Mouse (Mus musculus): ENCODE data around the gene Rab27a. TPM values are rescaled to one million over a fixed set of nuclear protein-coding genes. Genes with fewer than 3 reads are reported as not detected.
A peak's percentile ranks its signal among the peaks of the same experiment; 100 is the strongest.
"Not testable (repeated sequence)": the region's sequence is repeated elsewhere in the genome, so short reads cannot be mapped to it uniquely, and the experiment has no call there.

The Rab27a gene
- polyA plus RNA-seq, 1 experiment from 2014 or later, result 1.4 TPM

DNA sequence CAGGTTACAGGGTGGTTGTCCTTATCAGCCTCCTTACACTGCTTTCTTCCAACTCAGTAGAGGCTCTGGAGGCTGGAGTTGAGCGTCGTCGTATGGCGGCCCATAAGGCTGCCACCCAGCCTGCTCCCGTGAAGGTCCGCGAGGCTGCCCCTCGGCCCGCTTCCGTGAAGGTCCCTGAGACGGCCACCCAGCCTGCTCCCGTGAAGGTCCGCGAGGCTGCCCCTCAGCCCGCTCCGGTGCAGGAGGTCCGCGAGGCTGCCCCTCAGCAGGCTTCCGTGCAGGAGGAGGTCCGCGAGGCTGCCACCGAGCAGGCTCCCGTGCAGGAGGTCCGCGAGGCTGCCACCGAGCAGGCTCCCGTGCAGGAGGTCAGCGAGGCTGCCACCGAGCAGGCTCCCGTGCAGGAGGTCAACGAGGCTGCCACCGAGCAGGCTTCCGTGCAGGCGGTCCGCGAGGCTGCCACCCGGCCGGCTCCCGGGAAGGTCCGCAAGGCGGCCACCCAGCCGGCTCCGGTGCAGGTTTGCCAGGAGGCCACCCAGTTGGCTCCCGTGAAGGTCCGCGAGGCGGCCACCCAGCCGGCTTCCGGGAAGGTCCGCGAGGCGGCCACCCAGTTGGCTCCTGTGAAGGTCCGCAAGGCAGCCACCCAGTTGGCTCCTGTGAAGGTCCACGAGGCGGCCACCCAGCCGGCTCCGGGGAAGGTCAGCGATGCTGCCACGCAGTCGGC lies 58.7 kb downstream of the Rab27a start:
- Histone ChIP-seq H3K27ac (no peak overlapping the region), H3K4me2 (peak overlapping the region; percentile 84), H3K4me1 (peaks cover 10% of the 10 kb centered on the region; the same call in 1 of the 2 replicates), H3K36me3 (replicated peaks) (no peaks in the 10 kb centered on the region), H3K4me3 (replicated peaks) (peak overlapping the region; percentile 46), H3K9ac (peak overlapping the region; percentile 56; the same call in 1 of the 2 replicates), H3K9me3 (no peaks in the 10 kb centered on the region), H3K27me3 (peaks cover 54% of the 10 kb centered on the region)
- WGBS, result 4% methylated on average over 57 of the region's 60 CpGs
- 0 out of 2 replicates have a peak, but pooled peaks have one; percentile 36 for ATAC-seq (ENCODE audit: low FRiP score)

DNA sequence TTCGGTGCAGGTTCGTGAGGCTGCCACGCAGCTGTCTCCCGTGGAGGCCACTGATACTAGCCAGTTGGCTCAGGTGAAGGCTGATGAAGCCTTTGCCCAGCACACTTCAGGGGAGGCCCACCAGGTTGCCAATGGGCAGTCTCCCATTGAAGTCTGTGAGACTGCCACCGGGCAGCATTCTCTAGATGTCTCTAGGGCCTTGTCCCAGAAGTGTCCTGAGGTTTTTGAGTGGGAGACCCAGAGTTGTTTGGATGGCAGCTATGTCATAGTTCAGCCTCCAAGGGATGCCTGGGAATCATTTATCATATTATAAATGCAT lies 59.2 kb downstream of the Rab27a start:
- Histone ChIP-seq H3K9ac (0 out of 2 replicates have a peak overlapping the region, but pooled peaks have one; percentile 56), H3K4me3 (replicated peaks) (peak overlapping the region; percentile 46), H3K4me1 (peaks cover 10% of the 10 kb centered on the region; the same call in 1 of the 2 replicates), H3K27me3 (peaks cover 54% of the 10 kb centered on the region), H3K4me2 (peak overlapping the region; percentile 84), H3K36me3 (replicated peaks) (no peaks in the 10 kb centered on the region), H3K9me3 (no peaks in the 10 kb centered on the region), H3K27ac (no peak overlapping the region)
- 40% methylated on average over 5 of the region's 5 CpGs for WGBS
- no peak for ATAC-seq (ENCODE audit: low FRiP score)

DNA sequence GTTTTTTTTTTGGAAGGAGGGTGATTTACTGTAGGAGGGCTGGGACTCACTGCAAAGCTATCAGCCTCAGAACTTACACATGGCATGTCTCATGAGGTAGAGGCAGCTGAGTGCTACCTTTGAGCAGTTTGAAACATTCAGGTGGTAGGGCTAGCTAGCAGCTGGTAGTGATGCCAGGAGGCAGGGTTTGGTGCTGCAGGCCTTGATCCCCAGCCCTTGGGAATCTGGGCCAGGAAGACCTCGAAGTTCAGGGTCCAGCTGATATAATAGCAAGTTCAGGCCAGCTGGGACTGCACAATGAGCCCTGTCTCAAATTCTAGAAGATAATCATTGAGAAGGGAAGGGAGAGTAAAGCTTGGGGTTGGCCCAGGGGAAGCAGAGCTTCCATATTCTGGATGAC lies 60.5 kb downstream of the Rab27a start:
- WGBS, result 55% methylated on average over 1 of the region's 1 CpGs
- peaks cover 54% of the 10 kb centered on the region for H3K27me3 ChIP-seq
- no peak overlapping the region for H3K4me2 ChIP-seq
- H3K27ac ChIP-seq, result no peak overlapping the region
- H3K36me3 ChIP-seq (replicated peaks), result no peaks in the 10 kb centered on the region
- H3K9ac ChIP-seq, result no peak overlapping the region
- peaks cover 10% of the 10 kb centered on the region; the same call in 1 of the 2 replicates for H3K4me1 ChIP-seq
- no peak for ATAC-seq (ENCODE audit: low FRiP score)
- no peak overlapping the region for H3K4me3 ChIP-seq (replicated peaks)
- no peaks in the 10 kb centered on the region for H3K9me3 ChIP-seq

DNA sequence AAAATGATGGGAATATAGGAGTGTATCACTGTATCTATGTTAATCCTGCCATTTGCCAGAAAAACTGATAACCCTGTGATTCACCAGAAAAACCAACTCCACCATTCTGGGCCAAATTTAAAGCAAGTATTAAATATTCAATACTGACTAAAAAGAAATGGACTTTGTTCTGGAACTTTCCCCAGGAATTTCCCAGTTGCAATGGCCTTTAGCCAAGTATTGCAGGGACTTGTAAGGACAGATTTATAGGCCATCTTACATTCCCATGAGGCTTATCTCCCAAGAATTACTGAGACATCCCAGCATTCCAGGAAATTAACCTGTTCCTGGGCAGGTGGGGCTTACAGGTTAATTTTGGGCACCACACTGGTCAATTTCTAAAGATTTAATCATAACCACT lies 61.1 kb downstream of the Rab27a start:
- H3K27me3 ChIP-seq, result peaks cover 54% of the 10 kb centered on the region
- no peaks in the 10 kb centered on the region for H3K36me3 ChIP-seq (replicated peaks)
- no peak overlapping the region for H3K9ac ChIP-seq
- peaks cover 10% of the 10 kb centered on the region; the same call in 1 of the 2 replicates for H3K4me1 ChIP-seq
- H3K9me3 ChIP-seq, result no peaks in the 10 kb centered on the region
- no peak for ATAC-seq (ENCODE audit: low FRiP score)
- H3K4me2 ChIP-seq, result no peak overlapping the region
- H3K27ac ChIP-seq, result no peak overlapping the region
- H3K4me3 ChIP-seq (replicated peaks), result no peak overlapping the region

DNA sequence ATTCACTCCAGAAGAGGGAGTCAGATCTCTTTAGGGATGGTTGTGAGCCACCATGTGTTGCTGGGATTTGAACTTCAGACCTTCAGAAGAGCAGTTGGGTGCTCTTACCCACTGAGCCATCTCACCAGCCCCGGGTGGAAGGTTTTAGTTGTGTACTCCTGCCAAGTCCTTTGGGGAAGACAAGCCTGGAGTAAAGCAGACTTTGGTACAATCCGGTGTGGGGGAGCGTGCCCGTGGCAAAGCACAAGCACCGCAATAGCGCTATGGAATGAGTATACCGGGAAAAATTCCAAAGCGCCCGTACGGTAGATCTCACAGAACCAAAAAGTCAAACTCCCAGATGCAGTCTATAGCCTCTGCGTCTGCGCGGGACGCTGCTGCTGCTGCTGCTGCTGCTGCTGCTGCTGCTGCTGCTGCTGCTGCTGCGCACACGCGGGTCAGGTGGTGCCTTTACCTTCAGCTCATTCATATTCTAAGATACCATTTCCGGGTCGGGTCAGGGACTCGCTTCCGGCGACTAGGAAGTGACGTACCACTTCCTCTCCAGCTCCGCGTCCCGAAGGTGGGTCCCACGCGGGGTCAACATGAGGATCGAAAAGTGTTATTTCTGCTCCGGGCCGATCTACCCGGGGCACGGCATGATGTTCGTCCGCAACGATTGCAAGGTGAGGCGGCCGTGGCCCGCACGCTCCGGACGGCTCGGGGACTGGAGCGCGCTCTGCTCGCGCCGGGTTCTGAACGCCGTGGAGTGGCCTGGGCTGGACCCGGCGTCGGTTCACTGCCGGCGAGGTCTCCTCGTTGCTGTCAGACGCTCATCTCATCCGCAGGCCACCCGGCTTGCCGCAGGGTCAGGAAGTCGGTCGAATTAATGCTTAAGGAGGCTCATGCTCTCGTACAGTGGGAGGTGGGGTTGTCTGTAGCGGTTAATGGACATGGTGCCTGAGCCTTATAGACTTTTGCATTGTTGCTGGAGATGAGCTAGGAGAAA lies 68.6 kb downstream of the Rab27a start, which contains the start of gene Rsl24d1:
Gene Rsl24d1, plus strand, starts transcription at position 508 of the 988 bp plus-strand sequence.
- H3K4me3 ChIP-seq (replicated peaks), result peak within 1 kb of the TSS; percentile 97
- no peaks in the 10 kb centered on the region for H3K27me3 ChIP-seq
- H3K9me3 ChIP-seq, result no peaks in the 10 kb centered on the region
- peak within 1 kb of the TSS; percentile 80 for H3K27ac ChIP-seq
- H3K36me3 ChIP-seq (replicated peaks), result peaks cover 20% of the 10 kb centered on the region
- peak; percentile 96 for ATAC-seq (ENCODE audit: low FRiP score)
- peaks cover 7% of the 10 kb centered on the region for H3K4me1 ChIP-seq
- H3K9ac ChIP-seq, result peak within 1 kb of the TSS; percentile 89
- peak within 1 kb of the TSS; percentile 86 for H3K4me2 ChIP-seq
- WGBS, result under 1% methylated on average over 64 of the region's 64 CpGs

DNA sequence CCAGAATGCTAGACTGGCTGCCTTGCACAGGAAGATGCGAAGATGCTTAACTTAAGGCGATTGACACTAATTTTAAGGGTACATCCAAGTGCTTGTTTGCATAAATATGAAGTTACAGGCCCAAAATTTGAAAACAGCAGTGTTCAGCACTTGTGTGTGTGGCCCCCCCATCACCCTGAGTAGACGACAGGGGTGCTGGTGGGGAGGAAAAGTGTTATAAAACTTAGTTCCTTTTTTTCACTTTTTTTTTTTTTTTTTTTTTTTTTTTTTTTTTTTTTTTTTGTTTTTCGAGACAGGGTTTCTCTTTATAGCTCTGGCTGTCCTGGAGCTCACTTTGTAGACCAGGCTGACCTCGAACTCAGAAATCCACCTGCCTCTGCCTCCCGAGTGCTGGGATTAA lies 72.0 kb downstream of the Rab27a start:
- ATAC-seq (ENCODE audit: low FRiP score); H3K9ac ChIP-seq; H3K4me1 ChIP-seq; H3K4me3 ChIP-seq (replicated peaks); H3K27me3 ChIP-seq; H3K4me2 ChIP-seq; H3K9me3 ChIP-seq; H3K27ac ChIP-seq: not testable (repeated sequence)
- H3K36me3 ChIP-seq (replicated peaks), result peaks cover 45% of the 10 kb centered on the region
- WGBS, result 93% methylated on average over 5 of the region's 6 CpGs

DNA sequence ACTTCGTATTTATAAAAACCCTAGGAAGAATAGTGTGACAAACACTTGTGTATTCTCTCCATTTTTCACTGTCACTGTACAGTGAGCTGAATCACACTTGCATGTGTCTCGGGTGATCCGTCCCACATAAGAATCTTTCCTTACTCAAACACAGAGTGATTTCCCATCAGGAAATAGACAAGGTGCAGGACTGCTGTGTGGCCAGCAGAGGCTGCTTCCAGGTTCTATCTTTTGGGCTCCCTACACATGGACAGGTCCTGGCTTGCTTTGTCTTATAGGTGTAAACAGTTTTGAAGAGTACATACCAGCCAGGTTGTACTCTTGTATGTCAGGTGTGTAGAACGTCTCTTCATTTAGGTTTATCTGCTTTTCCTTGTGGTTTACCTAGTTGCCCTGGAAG lies 73.4 kb downstream of the Rab27a start:
- Histone ChIP-seq H3K9me3 (no peaks in the 10 kb centered on the region), H3K4me2 (no peak overlapping the region), H3K27ac (no peak overlapping the region), H3K4me1 (peaks cover 7% of the 10 kb centered on the region), H3K4me3 (replicated peaks) (no peak overlapping the region), H3K9ac (no peak overlapping the region), H3K27me3 (no peaks in the 10 kb centered on the region), H3K36me3 (replicated peaks) (peaks cover 49% of the 10 kb centered on the region)
- 91% methylated on average over 4 of the region's 4 CpGs for WGBS
- no peak for ATAC-seq (ENCODE audit: low FRiP score)

DNA sequence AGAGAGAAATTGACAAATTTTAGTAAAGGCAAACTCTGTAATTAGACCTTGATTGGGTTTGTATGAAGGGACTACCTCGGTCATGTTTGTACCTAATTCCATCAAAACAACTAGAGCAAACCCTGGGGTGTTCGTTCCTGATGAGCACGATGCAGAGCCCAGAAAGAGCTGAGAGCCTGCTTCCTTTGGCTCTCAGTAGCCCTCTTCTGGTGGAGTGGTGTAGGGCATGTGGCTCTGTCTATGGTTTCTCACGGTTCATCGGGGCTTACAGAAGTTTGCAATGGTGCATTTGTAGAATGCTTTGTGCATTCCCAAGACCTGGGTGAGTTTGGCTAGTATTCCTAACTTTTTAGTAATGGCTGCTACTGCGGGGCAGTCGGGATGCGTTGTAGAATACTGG lies 77.1 kb downstream of the Rab27a start:
- Histone ChIP-seq H3K27me3 (no peaks in the 10 kb centered on the region), H3K27ac (no peak overlapping the region), H3K4me2 (no peak overlapping the region), H3K4me1 (no peaks in the 10 kb centered on the region), H3K9ac (no peak overlapping the region), H3K4me3 (replicated peaks) (no peak overlapping the region), H3K9me3 (no peaks in the 10 kb centered on the region), H3K36me3 (replicated peaks) (peaks cover 73% of the 10 kb centered on the region)
- 77% methylated on average over 8 of the region's 8 CpGs for WGBS
- 0 out of 2 replicates have a peak, but pooled peaks have one; percentile 23 for ATAC-seq (ENCODE audit: low FRiP score)

DNA sequence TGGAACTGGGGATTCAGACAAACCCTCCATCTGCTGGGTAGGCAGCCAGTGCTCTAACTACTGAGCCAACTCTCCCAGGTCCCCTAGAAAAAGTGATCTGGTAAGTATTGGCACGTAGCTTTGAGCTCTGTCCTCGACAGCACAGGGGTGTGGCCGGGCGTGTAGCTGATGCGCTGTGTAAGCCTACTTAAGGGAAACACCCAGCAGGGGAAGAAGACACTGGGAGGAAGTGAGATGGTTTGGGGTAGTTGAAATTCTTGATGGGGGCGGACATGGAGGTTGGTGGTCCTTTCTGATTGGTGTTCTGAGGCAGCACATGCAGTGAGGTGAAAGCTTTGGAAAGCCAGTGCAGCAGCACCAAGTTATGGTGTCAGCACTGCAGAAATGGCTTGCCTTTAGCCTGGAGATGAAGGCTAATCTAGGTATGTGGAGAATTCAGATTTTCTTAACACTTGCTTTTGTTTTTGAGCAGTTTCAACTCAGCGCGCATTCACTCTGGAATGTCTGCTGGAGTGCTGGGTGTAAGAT lies 80.5 kb downstream of the Rab27a start:
- WGBS, result 98% methylated on average over 8 of the region's 8 CpGs

DNA sequence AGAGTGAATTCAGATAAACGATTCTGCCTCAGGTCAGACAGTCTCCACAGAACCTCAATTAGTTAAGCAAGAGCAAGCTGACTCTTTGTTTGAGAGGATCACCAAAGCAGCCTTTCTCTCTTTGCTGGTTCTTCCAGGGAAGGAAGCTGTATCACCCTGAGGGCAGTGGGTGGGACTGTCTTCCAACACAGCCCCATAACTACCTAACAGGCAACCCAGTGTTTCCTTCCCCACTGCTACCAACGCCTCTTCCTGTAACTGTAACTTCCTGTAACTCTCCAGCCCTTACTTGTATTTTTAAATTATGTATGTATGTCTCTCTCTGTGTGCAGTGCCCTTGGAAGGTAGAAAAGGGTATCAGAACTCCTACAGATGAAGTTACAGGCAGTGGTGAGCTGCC lies 82.8 kb downstream of the Rab27a start:
- Histone ChIP-seq H3K4me3 (replicated peaks) (no peak overlapping the region), H3K27me3 (no peaks in the 10 kb centered on the region), H3K27ac (no peak overlapping the region), H3K4me1 (no peaks in the 10 kb centered on the region; the same call in 1 of the 2 replicates), H3K4me2 (no peak overlapping the region), H3K9ac (no peak overlapping the region), H3K36me3 (replicated peaks) (peaks cover 59% of the 10 kb centered on the region), H3K9me3 (no peaks in the 10 kb centered on the region)
- WGBS, result 86% methylated on average over 2 of the region's 2 CpGs
- ATAC-seq (ENCODE audit: low FRiP score), result no peak

More for the DNA sequence above, 80.5 kb downstream of the Rab27a start:
- no peak overlapping the region for H3K4me2 ChIP-seq
- no peaks in the 10 kb centered on the region for H3K9me3 ChIP-seq
- H3K36me3 ChIP-seq (replicated peaks), result peaks cover 79% of the 10 kb centered on the region
- H3K27me3 ChIP-seq, result no peaks in the 10 kb centered on the region
- ATAC-seq (ENCODE audit: low FRiP score), result no peak
- no peak overlapping the region for H3K27ac ChIP-seq
- no peak overlapping the region for H3K9ac ChIP-seq
- no peaks in the 10 kb centered on the region; the same call in 1 of the 2 replicates for H3K4me1 ChIP-seq
- no peak overlapping the region for H3K4me3 ChIP-seq (replicated peaks)

DNA sequence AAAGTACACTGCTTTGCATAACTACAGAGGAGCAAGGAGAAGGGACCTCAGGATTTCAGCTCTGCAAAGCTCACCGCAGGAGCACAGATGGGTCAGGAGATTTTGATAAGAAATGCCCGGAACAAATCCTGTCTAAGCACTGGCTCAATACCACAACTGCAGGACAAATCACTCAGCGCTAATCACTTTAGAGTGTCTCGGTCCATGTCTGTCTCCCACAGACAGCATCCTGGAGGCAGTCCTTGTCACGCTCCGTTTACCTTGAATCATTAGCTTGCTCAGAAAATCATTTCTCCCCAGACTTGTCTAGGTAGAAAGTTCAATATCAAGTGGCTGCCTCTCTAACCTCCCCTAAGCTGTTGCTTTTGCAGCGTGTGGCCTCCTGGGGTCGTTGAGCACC lies 85.2 kb downstream of the Rab27a start:
- ATAC-seq (ENCODE audit: low FRiP score), result no peak
- Histone ChIP-seq H3K9ac (no peak overlapping the region), H3K27ac (no peak overlapping the region), H3K4me3 (replicated peaks) (no peak overlapping the region), H3K4me2 (no peak overlapping the region), H3K27me3 (no peaks in the 10 kb centered on the region), H3K9me3 (no peaks in the 10 kb centered on the region), H3K36me3 (replicated peaks) (peaks cover 43% of the 10 kb centered on the region), H3K4me1 (no peaks in the 10 kb centered on the region; the same call in 1 of the 2 replicates)
- WGBS, result 81% methylated on average over 8 of the region's 8 CpGs

DNA sequence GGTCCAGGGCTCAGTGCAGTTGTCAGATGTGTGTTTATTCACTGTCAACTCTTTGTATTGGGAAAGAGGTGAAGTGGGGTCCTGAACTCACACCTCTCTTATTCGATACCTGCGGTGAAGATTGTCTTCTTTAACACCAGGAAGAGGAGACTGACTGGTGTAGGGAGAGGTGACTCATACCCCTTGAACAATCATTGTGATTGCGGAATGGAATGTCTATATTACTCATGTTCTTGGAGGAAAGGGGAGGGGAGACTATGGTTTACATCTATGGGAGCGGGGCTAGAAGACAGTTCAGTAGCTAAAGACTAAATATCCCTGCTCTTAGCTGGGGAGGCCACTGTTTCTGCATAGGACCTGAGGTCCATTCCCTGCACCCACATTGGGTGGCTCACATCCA lies 85.9 kb downstream of the Rab27a start:
- WGBS, result 92% methylated on average over 4 of the region's 4 CpGs
- no peak for ATAC-seq (ENCODE audit: low FRiP score)
- Histone ChIP-seq H3K27ac (no peak overlapping the region), H3K9ac (no peak overlapping the region), H3K4me3 (replicated peaks) (no peak overlapping the region), H3K27me3 (no peaks in the 10 kb centered on the region), H3K4me1 (no peaks in the 10 kb centered on the region; the same call in 1 of the 2 replicates), H3K4me2 (no peak overlapping the region), H3K9me3 (no peaks in the 10 kb centered on the region), H3K36me3 (replicated peaks) (peaks cover 36% of the 10 kb centered on the region)

All from forebrain, embryonic 12.5 days (tissue).